Comparison of ENCODE assay signal across 23 mouse cellular contexts in genomic region chr3:142219910-142220309, GRCm38 (mm10). TPM values are rescaled to one million over a fixed set of nuclear protein-coding genes. Genes with fewer than 3 reads are reported as not detected.
A peak's percentile ranks its signal among the peaks of the same experiment; 100 is the strongest.
DNase-seq lines count a peak whose midpoint lies in the region; ATAC-seq and TF ChIP-seq lines count a peak whose summit lies in the region.
"Had no signal": no experiment of that assay in that cellular context is flagged by ENCODE, and none has a peak within 500 bp of the region (broad histone marks: within the 10 kb centered on the region; RNA-seq: fewer than 3 reads in every experiment).

No protein-coding gene starts in this region.

- no peaks in the 10 kb centered on the region for H3K9me3 ChIP-seq in intestine, embryonic 16.5 days (ENCODE audit: control insufficient read depth, low read length)
- no peaks in the 10 kb centered on the region for H3K9me3 ChIP-seq in intestine, postnatal 0 days (ENCODE audit: control insufficient read depth)
- no peaks in the 10 kb centered on the region for H3K9me3 ChIP-seq in limb, embryonic 14.5 days (ENCODE audit: control insufficient read depth, low read length)
- H3K9me3 ChIP-seq in limb, embryonic 10.5 days (replicated peaks): no peaks in the 10 kb centered on the region
- H3K9me3 ChIP-seq: G1E had no signal

- H3K27ac ChIP-seq in intestine, embryonic 16.5 days (ENCODE audit: low read length): no peak overlapping the region
- H3K27ac ChIP-seq in intestine, postnatal 0 days (ENCODE audit: low read depth, low read length): no peak overlapping the region
- no peak overlapping the region for H3K27ac ChIP-seq in limb, embryonic 14.5 days (replicated peaks; ENCODE audit: low read depth, low read length)
- H3K27ac ChIP-seq in limb, embryonic 10.5 days: no peak overlapping the region

- H3K9ac ChIP-seq in intestine, embryonic 16.5 days (ENCODE audit: low read depth, low read length): no peak overlapping the region
- H3K9ac ChIP-seq in intestine, postnatal 0 days (ENCODE audit: low read depth, low read length): no peak overlapping the region
- no peak overlapping the region for H3K9ac ChIP-seq in limb, embryonic 14.5 days (ENCODE audit: low read depth, low read length, severe bottlenecking)

- peak; percentile 62 for DNase-seq in heart, adult 11 months
- DNase-seq in heart, postnatal 4 days: no peak
- DNase-seq in limb, embryonic 14.5 days (ENCODE audit: low spot score): peak; percentile 56
- DNase-seq in limb, embryonic 10.5 days (ENCODE audit: low spot score): no peak
- peak; percentile 44 for DNase-seq in large intestine, adult 2 months (ENCODE audit: low read depth, low spot score)
- no peak for DNase-seq in testis, postnatal 14 days (ENCODE audit: low spot score)
- DNase-seq: adrenal gland, adult 2 months; adrenal gland, adult 8-10 months; adrenal gland, postnatal 10 days; adrenal gland, postnatal 14 days; adrenal gland, postnatal 25 days; adrenal gland, postnatal 36 days; B cell, adult 2 months; cerebellum, adult 11 months; cerebellum, adult 11-12 months had no signal

- 67% methylated on average over 9 of the region's 9 CpGs for WGBS in intestine, embryonic 16.5 days
- 49% methylated on average over 9 of the region's 9 CpGs for WGBS in intestine, postnatal 0 days
- 37% methylated on average over 9 of the region's 9 CpGs for WGBS in limb, embryonic 14.5 days
- 80% methylated on average over 9 of the region's 9 CpGs for whole genome bisulfite sequencing in limb, embryonic 10.5 days
- 32% methylated on average over 9 of the region's 9 CpGs for WGBS in large intestine, adult 2 months

- TF ChIP-seq CTCF in intestine, postnatal 0 days (IDR thresholded peaks at IDR 0.05; ENCODE audit: low read depth): no peak

- TF ChIP-seq POLR2A in limb, embryonic 14.5 days (IDR thresholded peaks at IDR 0.05; ENCODE audit: borderline replicate concordance, extremely low read depth, insufficient read depth, insufficient read length): no peak

- H3K4me1 ChIP-seq in intestine, embryonic 16.5 days (ENCODE audit: control insufficient read depth, insufficient read depth, low read length): no peaks in the 10 kb centered on the region
- H3K4me1 ChIP-seq in intestine, postnatal 0 days (replicated peaks; ENCODE audit: control insufficient read depth, insufficient read depth, low read length): no peaks in the 10 kb centered on the region
- peaks cover 17% of the 10 kb centered on the region for H3K4me1 ChIP-seq in limb, embryonic 14.5 days (ENCODE audit: control insufficient read depth, insufficient read depth, low read length)
- peaks cover 18% of the 10 kb centered on the region for H3K4me1 ChIP-seq in limb, embryonic 10.5 days

- no peak overlapping the region for H3K4me3 ChIP-seq in intestine, embryonic 16.5 days (ENCODE audit: low read length)
- H3K4me3 ChIP-seq in intestine, postnatal 0 days (ENCODE audit: low read depth, low read length): no peak overlapping the region
- no peak overlapping the region for H3K4me3 ChIP-seq in limb, embryonic 14.5 days (replicated peaks; ENCODE audit: low read length)
- H3K4me3 ChIP-seq in limb, embryonic 10.5 days: no peak overlapping the region

- peak; percentile 56 for ATAC-seq in intestine, embryonic 16.5 days
- ATAC-seq in intestine, postnatal 0 days: no peak
- no peak for ATAC-seq in limb, embryonic 14.5 days (ENCODE audit: low FRiP score, low read depth)
- ATAC-seq: activated CD4-positive, CD25-positive, alpha-beta regulatory T cell, adult 4 months; CD4-positive, CD25-positive, alpha-beta regulatory T cell, adult 4 months; Patski had no signal

- no peaks in the 10 kb centered on the region for H3K36me3 ChIP-seq in intestine, embryonic 16.5 days (ENCODE audit: control insufficient read depth, insufficient read depth, low read length)
- no peaks in the 10 kb centered on the region for H3K36me3 ChIP-seq in intestine, postnatal 0 days (ENCODE audit: control insufficient read depth, insufficient read depth)
- no peaks in the 10 kb centered on the region for H3K36me3 ChIP-seq in limb, embryonic 14.5 days (ENCODE audit: control insufficient read depth, insufficient read depth, low read length)
- H3K36me3 ChIP-seq in limb, embryonic 10.5 days: no peaks in the 10 kb centered on the region
- H3K36me3 ChIP-seq: G1E had no signal

- H3K4me2 ChIP-seq in intestine, embryonic 16.5 days (ENCODE audit: low read depth, low read length): no peak overlapping the region
- H3K4me2 ChIP-seq in intestine, postnatal 0 days (replicated peaks; ENCODE audit: low read depth): no peak overlapping the region
- H3K4me2 ChIP-seq in limb, embryonic 14.5 days (replicated peaks; ENCODE audit: low read depth, low read length, severe bottlenecking): no peak overlapping the region

- no peaks in the 10 kb centered on the region for H3K27me3 ChIP-seq in intestine, embryonic 16.5 days (replicated peaks; ENCODE audit: control insufficient read depth, insufficient read depth, low read length)
- H3K27me3 ChIP-seq in intestine, postnatal 0 days (replicated peaks; ENCODE audit: control insufficient read depth, insufficient read depth, low read length): no peaks in the 10 kb centered on the region
- peaks cover 9% of the 10 kb centered on the region; the same call in 1 of the 2 replicates for H3K27me3 ChIP-seq in limb, embryonic 14.5 days (ENCODE audit: control insufficient read depth, insufficient read depth, low read length)
- H3K27me3 ChIP-seq in limb, embryonic 10.5 days (ENCODE audit: low read depth, poor library complexity, severe bottlenecking): peaks cover 74% of the 10 kb centered on the region
- H3K27me3 ChIP-seq: CH12.LX had no signal

RNA-seq across cellular contexts. Expression of gene Bmpr1b, which starts 50.7 kb away (rescaled TPM):
- under 1 TPM; 0.24 to 0.70 TPM for total RNA-seq in heart, postnatal 4 days (2021)
- polyA plus RNA-seq in intestine, embryonic 16.5 days (2015; fragmentation: Nextera tagmentation; extraction: Ambion mirVana): 0.71 and 1.1 TPM in 2 replicates
- polyA plus RNA-seq in intestine, postnatal 0 days (2015; fragmentation: Nextera tagmentation; extraction: Ambion mirVana): 0.24 and 0.33 TPM in 2 replicates
- 7.4 and 8.8 TPM in 2 replicates for polyA plus RNA-seq in limb, embryonic 14.5 days (2012; rRNA removed)
- 11.7 and 13.8 TPM in 2 replicates for polyA plus RNA-seq in limb, embryonic 14.5 days (2014; fragmentation: Nextera tagmentation; extraction: Ambion mirVana)
- polyA plus RNA-seq in limb, embryonic 10.5 days (2016; fragmentation: Nextera tagmentation; extraction: Ambion mirVana): 5.1 and 7.2 TPM in 2 replicates
- 0.04 and 0.08 TPM in 2 replicates for polyA plus RNA-seq in large intestine, adult 2 months (2012; rRNA removed)
- total RNA-seq: MEL had no signal
- polyA plus RNA-seq: activated CD4-positive, CD25-positive, alpha-beta regulatory T cell, adult 4 months; CD4-positive, CD25-positive, alpha-beta regulatory T cell, adult 4 months; G1E; Patski had no signal

Comparison
In these comparisons a context has a peak if more than half of its experiments do, and no peak if none do; other contexts are left out.
1. DNase-seq: peak in heart, adult 11 months (single experiment), limb, embryonic 14.5 days (single experiment) and large intestine, adult 2 months (single experiment); none in heart, postnatal 4 days (single experiment), limb, embryonic 10.5 days (single experiment) and testis, postnatal 14 days (single experiment).